Mouse (Mus musculus): ENCODE measurements around the gene Sat1. TPM values are rescaled to one million over a fixed set of nuclear protein-coding genes. Genes with fewer than 3 reads are reported as not detected.

Gene Sat1
- polyA plus RNA-seq (2012; fragmentation: generic; extraction: Trizol) = 100 to 1,000 TPM in 1 of 2 experiments, 10 to 100 TPM in 1; 22.2 to 235 TPM

DNA sequence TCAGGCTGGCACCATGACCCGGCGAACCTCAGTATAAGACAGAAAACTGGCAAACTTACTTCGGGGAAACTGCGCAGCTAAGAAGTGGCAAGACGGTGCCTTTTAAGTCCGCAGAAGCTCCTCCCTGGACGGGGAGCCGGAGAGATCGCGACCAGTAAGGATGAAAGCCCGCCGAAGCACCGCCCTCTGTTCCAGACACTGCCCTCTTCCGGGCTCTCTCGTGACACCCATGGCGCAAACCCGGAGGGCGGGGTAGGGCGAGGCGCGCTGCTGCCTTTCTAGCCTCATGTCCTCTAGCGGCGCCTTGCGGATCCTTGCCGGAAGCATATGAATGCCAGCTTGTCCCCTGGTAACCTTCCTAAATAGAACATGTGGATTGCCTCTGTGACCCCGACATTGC, at the start of gene Sat1:
TSS of gene Sat1 (minus strand) at position 179 of the 400 bp plus-strand sequence.

DNA sequence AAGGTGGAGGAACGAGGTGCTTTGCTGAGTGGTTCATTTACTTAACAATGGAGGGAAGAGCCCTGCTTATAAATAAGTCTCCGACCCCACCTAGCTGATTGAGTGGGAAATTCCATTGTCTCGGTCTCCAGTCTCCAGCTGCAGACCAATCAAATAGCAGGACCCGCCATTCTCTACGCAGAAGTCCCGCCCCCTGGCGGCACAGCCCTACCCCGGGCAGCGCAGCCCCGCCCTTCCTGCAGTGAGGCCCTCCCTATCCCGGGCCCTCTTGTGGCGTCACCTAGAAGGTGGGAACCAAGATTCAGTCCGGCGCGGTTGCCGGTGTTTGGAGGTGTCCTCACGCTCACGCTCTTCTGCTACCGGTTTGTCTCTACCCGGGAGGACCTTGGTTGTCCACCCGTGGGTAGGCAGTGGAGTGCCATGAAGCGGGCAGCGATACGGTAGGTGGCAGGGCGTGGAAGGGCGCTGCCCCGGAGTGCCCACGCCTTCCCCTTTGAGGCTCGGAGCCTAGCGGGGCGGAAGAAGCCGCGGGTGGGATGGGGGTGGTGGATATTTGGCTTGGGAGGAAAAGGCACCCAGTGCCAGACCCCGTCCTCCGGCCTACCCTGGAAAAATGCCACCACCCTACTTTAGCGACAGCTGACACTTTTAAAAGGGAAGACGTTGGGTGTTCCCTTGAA, 46.1 kb upstream of the Sat1 start, which contains the start of gene Acot9:
TSS of gene Acot9 (plus strand) at position 209 of the 680 bp plus-strand sequence.

Other genes with a start within 250 kb of the Sat1 start
- under 1 TPM in 1 of 2 experiments, not detected in 1; 0.12 TPM for gene Magea8, start 220.6 kb downstream of the Sat1 start, polyA plus RNA-seq (2012; fragmentation: generic; extraction: Trizol)
- gene Magea5, start 153.3 kb downstream of the Sat1 start, polyA plus RNA-seq (2012; fragmentation: generic; extraction: Trizol) = not detected
- not detected for gene Magea1, start 126.7 kb downstream of the Sat1 start, polyA plus RNA-seq (2012; fragmentation: generic; extraction: Trizol)
- not detected for gene Magea2, start 122.8 kb downstream of the Sat1 start, polyA plus RNA-seq (2012; fragmentation: generic; extraction: Trizol)
- gene Cldn34b2, start 88.0 kb downstream of the Sat1 start, polyA plus RNA-seq (2012; fragmentation: generic; extraction: Trizol) = not detected
- gene Acot9, start 46.0 kb upstream of the Sat1 start, polyA plus RNA-seq (2012; fragmentation: generic; extraction: Trizol) = 10 to 100 TPM in 1 of 2 experiments, 1 to 10 TPM in 1; 9.6 to 37.2 TPM
- 100 to 1,000 TPM; 255 to 636 TPM for gene Prdx4, start 124.3 kb upstream of the Sat1 start, polyA plus RNA-seq (2012; fragmentation: generic; extraction: Trizol)